ENCODE assay signal across 7 mouse cellular contexts in the genomic region with DNA sequence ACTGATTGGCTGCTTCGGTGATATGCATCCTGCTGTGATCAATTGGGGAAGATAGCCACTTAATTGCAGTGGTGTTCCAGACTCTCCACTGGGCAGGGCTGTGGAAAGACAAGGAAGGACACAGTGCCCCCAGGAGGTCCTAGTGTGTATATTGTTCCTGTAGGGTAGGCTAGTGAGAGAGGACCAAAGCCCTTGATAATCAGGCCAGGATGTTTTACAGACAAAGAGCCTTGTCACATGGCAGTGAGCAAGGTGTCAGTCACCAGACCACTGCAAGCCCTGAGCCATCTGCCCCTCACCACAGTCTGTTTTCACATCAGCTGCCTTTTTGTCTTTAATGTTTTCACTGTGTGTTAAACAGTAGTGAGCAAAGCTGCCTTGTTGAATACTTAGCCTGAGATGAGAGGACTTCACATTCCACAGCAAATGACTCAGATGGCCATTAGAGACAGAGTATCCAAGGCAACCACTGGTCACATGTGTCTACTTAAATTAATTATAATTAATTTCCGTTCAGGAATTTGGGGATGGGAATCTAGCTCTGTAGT. TPM values are rescaled to one million over a fixed set of nuclear protein-coding genes. Genes with fewer than 3 reads are reported as not detected.
DNase-seq lines count a peak whose midpoint lies in the region; ATAC-seq and TF ChIP-seq lines count a peak whose summit lies in the region.

No protein-coding gene starts in this region.

- ATAC-seq in forebrain, embryonic 15.5 days (replicated peaks), result peak; percentile 54
- no peak for ATAC-seq in heart, embryonic 12.5 days (ENCODE audit: insufficient number of reproducible peaks, low FRiP score)

- H3K4me2 ChIP-seq in forebrain, embryonic 15.5 days (replicated peaks), result no peak overlapping the region
- no peak overlapping the region for H3K4me2 ChIP-seq in heart, embryonic 12.5 days

- H3K27ac ChIP-seq in ES-E14 (ENCODE audit: insufficient read depth, low read depth, low read length, poor library complexity, severe bottlenecking), result no peak overlapping the region
- 0 out of 2 replicates have a peak overlapping the region, but pooled peaks have one; percentile 34 for H3K27ac ChIP-seq in forebrain, embryonic 15.5 days (replicated peaks)
- H3K27ac ChIP-seq in heart, embryonic 12.5 days (ENCODE audit: poor library complexity, severe bottlenecking), result no peak overlapping the region

- WGBS in forebrain, embryonic 15.5 days, result 10% methylated on average over 2 of the region's 2 CpGs
- WGBS in heart, embryonic 12.5 days, result 32% methylated on average over 2 of the region's 2 CpGs

- no peaks in the 10 kb centered on the region; a peak in 1 of 4 replicates for H3K4me1 ChIP-seq in ES-E14 (ENCODE audit: control insufficient read depth in 2 of 2, insufficient read depth in 2 of 2, low read length in 2 of 2, poor library complexity in 1 of 2)
- peaks cover 7% of the 10 kb centered on the region for H3K4me1 ChIP-seq in forebrain, embryonic 15.5 days
- peaks cover 35% of the 10 kb centered on the region for H3K4me1 ChIP-seq in heart, embryonic 12.5 days (replicated peaks)

- no peaks in the 10 kb centered on the region for H3K27me3 ChIP-seq in forebrain, embryonic 15.5 days
- peaks cover 9% of the 10 kb centered on the region; the same call in 1 of the 2 replicates for H3K27me3 ChIP-seq in heart, embryonic 12.5 days (replicated peaks)

- no peaks in the 10 kb centered on the region for H3K9me3 ChIP-seq in ES-E14 (ENCODE audit: control insufficient read depth, insufficient read depth, low read depth, low read length)
- H3K9me3 ChIP-seq in forebrain, embryonic 15.5 days, result no peaks in the 10 kb centered on the region
- H3K9me3 ChIP-seq in heart, embryonic 12.5 days (replicated peaks), result no peaks in the 10 kb centered on the region

- no peak overlapping the region for H3K9ac ChIP-seq in ES-E14 (ENCODE audit: insufficient read depth, low read depth, low read length, poor library complexity, severe bottlenecking)
- H3K9ac ChIP-seq in forebrain, embryonic 15.5 days (replicated peaks), result no peak overlapping the region
- no peak overlapping the region for H3K9ac ChIP-seq in heart, embryonic 12.5 days

- peak; percentile 60 for DNase-seq in 3T3-L1 (ENCODE audit: low read depth, low spot score)
- DNase-seq in ES-E14 (ENCODE audit: low read depth, low spot score), result peak; percentile 35
- DNase-seq in mesoderm, embryonic 11.5 days (ENCODE audit: low read depth, low spot score), result peak; percentile 25
- no peak for DNase-seq in layer of hippocampus, postnatal 36 days
- no peak for DNase-seq in heart, postnatal 14 days

- no peak overlapping the region for H3K4me3 ChIP-seq in ES-E14 (ENCODE audit: insufficient read depth in 1 of 2, low read depth in 1 of 2, low read length in 2 of 2, poor library complexity in 1 of 2, severe bottlenecking in 1 of 2)
- H3K4me3 ChIP-seq in forebrain, embryonic 15.5 days, result no peak overlapping the region
- no peak overlapping the region for H3K4me3 ChIP-seq in heart, embryonic 12.5 days

- H3K36me3 ChIP-seq in ES-E14 (ENCODE audit: control insufficient read depth, insufficient read depth, low read length, poor library complexity, severe bottlenecking), result no peaks in the 10 kb centered on the region; the same call in 1 of the 2 replicates
- no peaks in the 10 kb centered on the region for H3K36me3 ChIP-seq in forebrain, embryonic 15.5 days
- no peaks in the 10 kb centered on the region for H3K36me3 ChIP-seq in heart, embryonic 12.5 days

- in situ Hi-C loops in ES-E14 (cut with MboI; ENCODE audit: low sequenced_read_pairs in 2 of 2, unreplicated experiment in 2 of 2), result loop anchor here in 1 of 2 experiments (25.0 kb wide), 1 partner anchor 899 kb away; no protein-coding TSS in a partner anchor

- intact Hi-C loops in heart, postnatal 14 days (cut with DNase I), result no loop called here

TF ChIP-seq in ES-E14, 5 proteins besides CTCF, POLR2A, EP300 and RAD21:
- no peak for TF ChIP-seq ZNF384 (IDR thresholded peaks at IDR 0.05; ENCODE audit: low read depth, low read length)
- TF ChIP-seq MAFK (IDR thresholded peaks at IDR 0.05; ENCODE audit: insufficient read depth, low read depth, low read length), result no peak
- TF ChIP-seq HCFC1 (IDR thresholded peaks at IDR 0.05; ENCODE audit: borderline replicate concordance, insufficient read depth, low read length), result no peak
- TF ChIP-seq CHD2 (IDR thresholded peaks at IDR 0.05; ENCODE audit: low read depth, low read length), result no peak
- no peak for TF ChIP-seq ZC3H11A (IDR thresholded peaks at IDR 0.05; ENCODE audit: borderline replicate concordance, low read depth, low read length)
TF ChIP-seq in ES-E14: peak in this region for 0.

RNA-seq across cellular contexts. Expression of gene Slc41a3, which starts 43.2 kb away (rescaled TPM):
- 3.2 and 4.0 TPM in 2 replicates for total RNA-seq in ES-E14 (2012; rRNA removed)
- 2.3 and 2.5 TPM in 2 replicates for polyA plus RNA-seq in forebrain, embryonic 15.5 days (2015; fragmentation: Nextera tagmentation; extraction: Ambion mirVana)
- 1 to 10 TPM; 3.3 to 4.1 TPM for total RNA-seq in layer of hippocampus, postnatal 36 days (2021)
- 10 to 100 TPM; 45.1 to 46.8 TPM for total RNA-seq in heart, postnatal 14 days (2021)
- 11.4 and 12.2 TPM in 2 replicates for polyA plus RNA-seq in heart, embryonic 12.5 days (2016; fragmentation: Nextera tagmentation; extraction: Ambion mirVana)

Comparison
In these comparisons a context has a peak if more than half of its experiments do, and no peak if none do; other contexts are left out.
1. DNase-seq: peak in 3T3-L1 (single experiment), ES-E14 (single experiment) and mesoderm, embryonic 11.5 days (single experiment); none in layer of hippocampus, postnatal 36 days (0 of 2) and heart, postnatal 14 days (0 of 2).